Mouse (Mus musculus) gastrocnemius, postnatal 25 days (tissue): ENCODE measurements around the gene Camkk2. TPM values are rescaled to one million over a fixed set of nuclear protein-coding genes. Genes with fewer than 3 reads are reported as not detected.

Source experiments
- DNase-seq: peaks from one replicate; pipeline ENCODE4 v3.0.0; 2022
- total RNA-seq, 2 experiments: library from RNA; stranded (reverse); gene quantifications; 1 replicate in 1 of 2; 2 replicates in 1 of 2; pipeline ENCODE4 v1.2.3; 2021

Camkk2 gene
- total RNA-seq, 2 experiments from 2014 or later: 4.7 to 7.5 TPM

DNA sequence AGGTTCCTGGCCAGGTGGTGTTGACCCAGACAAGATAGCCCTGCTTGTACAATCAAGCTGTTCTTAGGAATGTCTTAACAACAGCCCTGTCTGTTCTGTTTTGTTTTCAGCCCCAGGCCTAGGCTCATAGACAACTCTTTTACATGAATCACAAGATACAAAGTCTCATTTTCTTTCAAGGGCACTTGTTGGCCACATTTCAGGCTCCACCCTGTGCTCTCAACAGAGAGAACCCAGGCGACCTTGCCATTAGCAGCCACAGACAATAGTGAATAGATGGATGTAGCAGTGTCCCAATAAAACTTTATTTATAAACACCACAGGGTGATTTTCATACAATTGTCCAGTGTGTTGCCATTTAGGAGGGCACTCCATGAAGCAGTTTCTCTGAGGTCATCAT, 2.9 kb upstream of the Camkk2 start:
- DNase-seq: no peak

GRCm38 (mm10) chr5:122780791-122781432, 1.7 kb upstream of the Camkk2 start:
- no peak for DNase-seq

DNA sequence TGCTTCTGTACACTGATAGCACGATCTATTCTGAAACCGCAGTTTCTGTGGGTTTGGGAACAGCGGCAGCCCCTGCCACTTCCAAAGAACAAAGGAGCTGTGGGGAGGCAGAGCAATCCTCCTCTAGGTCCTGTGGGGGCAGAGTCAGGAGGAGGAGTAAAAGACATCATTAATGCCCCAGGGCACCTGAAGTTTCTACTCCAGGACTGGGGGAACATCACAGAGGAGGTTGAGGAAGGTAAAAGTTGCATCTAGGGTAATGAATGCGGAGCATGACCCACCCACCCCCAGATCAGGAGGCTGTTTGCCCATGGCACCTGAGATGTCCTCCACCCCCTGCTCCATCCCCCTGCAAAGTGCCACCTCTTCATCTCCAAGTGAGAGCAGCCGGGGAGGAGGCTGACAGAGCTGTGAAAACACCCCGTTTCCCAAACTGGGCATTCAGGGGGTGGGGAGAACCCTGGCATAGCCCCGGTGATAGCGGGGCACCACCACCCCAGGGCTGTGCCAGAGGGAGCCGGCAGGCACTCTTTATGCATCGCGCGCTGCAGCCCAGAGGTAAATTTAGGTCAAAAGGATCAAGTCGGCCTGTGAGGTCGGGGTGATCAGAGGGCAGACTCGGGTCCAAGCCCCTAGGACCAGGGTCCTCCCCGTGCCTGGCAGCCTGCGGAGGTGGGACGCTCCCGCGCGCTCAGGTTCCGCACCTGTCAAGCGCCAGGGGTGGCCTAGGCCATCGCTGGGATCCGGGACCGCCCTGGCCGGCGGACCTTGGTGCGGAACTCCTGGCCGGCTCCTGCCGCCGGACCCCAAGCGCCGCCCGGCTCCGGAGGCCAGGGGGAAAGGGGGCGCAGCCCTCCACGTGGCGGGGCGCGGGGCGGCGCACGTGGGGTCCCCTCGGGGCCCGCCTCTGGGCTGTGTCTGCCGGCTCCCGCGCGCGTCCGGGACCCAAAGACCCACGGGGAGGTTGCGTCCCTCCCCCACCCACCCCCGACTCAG, 680 bp downstream of the Camkk2 start:
- DNase-seq: no peak

GRCm38 (mm10) chr5:122777322-122777721, 1.9 kb downstream of the Camkk2 start:
- DNase-seq: no peak

GRCm38 (mm10) chr5:122775646-122776286, 3.4 kb downstream of the Camkk2 start:
- DNase-seq: no peak

GRCm38 (mm10) chr5:122774743-122775611, 4.2 kb downstream of the Camkk2 start:
- DNase-seq: no peak

DNA sequence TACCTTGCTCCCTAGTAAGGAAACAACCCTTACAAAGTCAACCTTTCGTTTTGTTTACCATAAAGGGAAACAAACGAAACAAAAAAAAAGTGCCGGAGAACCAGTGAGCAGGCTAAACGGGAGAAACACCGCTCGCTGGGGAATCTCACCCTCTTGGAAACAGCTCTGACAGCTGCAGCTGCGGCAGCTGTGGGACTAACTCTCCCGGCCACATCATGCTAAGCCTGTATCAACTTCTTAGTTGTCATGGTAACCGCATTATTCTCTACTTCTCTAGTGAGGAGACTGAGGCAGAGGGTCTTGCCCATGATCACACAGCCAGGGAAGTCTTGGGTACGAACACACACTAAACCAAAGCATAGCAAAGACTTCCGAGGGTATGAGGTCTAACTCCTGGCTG, 5.5 kb downstream of the Camkk2 start:
- DNase-seq: no peak

DNA sequence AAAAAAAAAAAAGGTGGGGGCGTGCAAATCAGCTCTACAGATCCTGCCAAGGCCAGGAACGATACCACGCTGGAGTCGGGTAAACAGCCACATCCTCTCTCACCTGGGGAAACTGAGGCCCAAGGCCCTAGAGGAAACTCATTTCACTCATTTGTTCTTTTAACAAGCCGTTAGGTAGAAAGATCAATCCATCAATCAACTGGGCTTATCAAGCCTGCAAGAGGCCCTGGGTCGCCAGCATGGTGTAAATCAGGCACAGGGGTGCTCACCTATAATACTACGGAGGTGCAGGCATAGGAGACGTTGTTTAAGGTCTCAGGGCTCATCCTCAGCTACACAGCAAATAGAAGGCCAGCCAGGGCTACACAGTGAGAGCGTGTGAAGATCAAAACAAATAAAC, 7.8 kb downstream of the Camkk2 start:
- no peak for DNase-seq

GRCm38 (mm10) chr5:122770806-122771261, 8.4 kb downstream of the Camkk2 start:
- DNase-seq: peak; percentile 82

GRCm38 (mm10) chr5:122770304-122770703, 8.9 kb downstream of the Camkk2 start:
- DNase-seq: peak; percentile 41

GRCm38 (mm10) chr5:122769101-122769568, 10.1 kb downstream of the Camkk2 start:
- no peak for DNase-seq

- no peak for DNase-seq
Observed at GRCm38 (mm10) chr5:122767283-122767682, 11.9 kb downstream of the Camkk2 start.

DNA sequence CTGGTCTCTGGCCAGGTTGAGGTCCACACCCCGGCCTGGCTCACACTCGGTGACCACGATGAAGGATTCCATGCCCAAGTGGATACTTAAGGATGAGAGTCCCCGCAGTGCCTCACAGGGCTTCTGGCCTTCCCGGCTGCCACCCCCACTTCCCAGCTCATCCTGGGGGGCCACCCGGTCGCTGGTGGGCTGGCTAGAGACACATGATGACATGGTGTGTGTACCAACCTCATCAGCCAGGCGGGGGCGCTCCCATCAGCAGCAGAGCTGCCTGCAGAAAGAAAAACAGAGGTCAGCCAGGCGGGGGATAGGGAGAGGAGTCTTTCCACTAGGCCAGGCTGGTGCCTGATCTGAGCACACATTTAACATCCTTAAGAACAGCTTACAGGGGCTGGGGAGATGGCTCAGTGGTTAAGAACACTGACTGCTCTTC, 15.2 kb downstream of the Camkk2 start:
- DNase-seq: no peak

GRCm38 (mm10) chr5:122763271-122764031, 15.8 kb downstream of the Camkk2 start:
- DNase-seq: no peak

GRCm38 (mm10) chr5:122756680-122757079, 22.5 kb downstream of the Camkk2 start:
- peak; percentile 60 for DNase-seq

DNA sequence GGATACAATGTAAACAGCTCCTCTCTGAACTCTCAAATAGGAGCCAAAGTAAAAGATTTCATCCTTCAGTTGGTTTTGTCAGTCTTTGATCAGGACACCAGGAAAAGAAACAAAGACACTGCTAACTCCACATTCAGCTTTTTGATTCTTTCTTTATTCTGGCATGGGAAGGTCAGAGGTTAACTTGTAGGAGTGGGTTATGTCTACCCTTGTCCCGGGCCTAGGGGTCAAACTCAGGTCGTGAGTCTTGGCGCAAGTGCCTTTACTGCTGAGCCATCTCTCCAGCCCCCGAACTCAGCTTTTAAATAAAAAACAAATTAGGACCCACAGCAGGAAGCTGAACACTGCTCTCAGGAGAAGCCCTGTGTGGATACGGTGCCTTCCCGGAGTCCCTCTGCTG, 23.1 kb downstream of the Camkk2 start:
- no peak for DNase-seq

DNA sequence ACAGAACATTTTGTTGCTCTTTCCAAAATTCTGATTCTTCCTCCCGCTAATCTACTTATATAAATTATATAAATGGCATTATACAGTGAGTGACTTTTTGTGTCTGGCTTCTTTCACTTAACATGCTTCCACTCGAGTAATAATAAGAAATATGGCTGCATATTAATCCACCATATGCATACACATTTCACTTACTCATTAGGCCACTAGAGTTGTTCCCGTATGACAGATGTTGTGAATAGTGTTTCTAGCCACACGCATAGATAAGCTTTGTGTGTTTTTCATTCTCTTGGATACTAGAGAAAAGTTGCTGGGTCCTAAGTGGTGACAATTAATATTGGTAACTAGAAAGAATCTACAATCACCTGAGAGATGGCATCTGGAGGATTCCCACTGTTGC, 23.6 kb downstream of the Camkk2 start:
- no peak for DNase-seq

- DNase-seq: no peak
Observed at GRCm38 (mm10) chr5:122754477-122754876, 24.7 kb downstream of the Camkk2 start.

DNA sequence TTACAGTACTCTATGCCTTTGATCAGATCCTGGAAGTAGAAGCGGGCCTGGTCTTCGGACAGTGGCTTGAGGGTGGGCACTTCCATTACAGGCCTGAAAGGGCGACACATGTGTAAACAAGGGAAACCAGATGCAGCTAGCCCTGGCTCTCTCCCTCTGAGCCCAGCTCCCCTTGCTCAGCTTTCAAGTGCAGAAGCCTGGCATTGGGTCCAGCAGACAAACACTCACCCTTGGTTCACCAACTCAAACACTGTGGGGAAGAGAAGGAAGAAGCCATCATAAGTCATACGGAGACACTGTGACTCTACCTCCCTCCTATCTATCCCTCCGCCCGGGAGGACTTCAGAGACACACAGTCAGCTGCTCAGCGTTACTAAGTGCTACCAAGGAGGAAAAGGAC, 31.3 kb downstream of the Camkk2 start:
- DNase-seq: no peak

DNA sequence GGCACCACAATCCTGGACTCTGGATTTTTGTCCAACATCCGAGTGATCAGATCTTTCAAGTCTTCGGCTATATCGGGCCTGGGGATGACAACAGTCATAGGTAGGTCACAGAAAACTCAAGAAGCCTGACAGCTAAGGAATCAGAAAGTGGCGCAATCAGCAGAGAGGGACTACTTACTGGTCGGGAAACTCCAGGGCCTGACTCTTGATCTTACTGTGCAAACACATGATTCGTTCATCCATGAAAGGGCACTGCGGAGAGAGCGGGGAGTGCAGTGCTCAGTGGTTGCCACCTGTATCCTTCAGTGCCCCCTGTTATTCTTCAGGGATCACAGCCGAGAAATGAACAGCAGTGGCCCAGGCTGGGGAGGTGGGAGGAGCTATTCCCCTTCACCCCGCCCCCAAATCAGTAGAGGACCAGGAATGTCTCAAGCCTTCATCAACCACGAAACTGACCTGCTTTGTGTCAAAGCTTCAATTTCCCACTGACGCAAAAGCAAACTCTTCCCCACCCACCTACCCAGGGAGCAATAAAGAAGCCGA, 35.3 kb downstream of the Camkk2 start:
- no peak for DNase-seq
